Mouse (Mus musculus): ENCODE results near the gene Tmem88.

Tmem88 gene

GRCm38 (mm10) chr11:69382478-69383105 is 15.4 kb downstream of the Tmem88 start:
- in situ Hi-C loops (cut with MseI, MboI), result no loop called here

GRCm38 (mm10) chr11:69381356-69381755 is 16.7 kb downstream of the Tmem88 start:
- in situ Hi-C loops (cut with MseI, MboI), result no loop called here

- in situ Hi-C loops (cut with MseI, MboI), result no loop called here
These were observed 18.4 kb downstream of the Tmem88 start for GRCm38 (mm10) chr11:69379600-69379999.

GRCm38 (mm10) chr11:69377766-69378165 is 20.3 kb downstream of the Tmem88 start:
- in situ Hi-C loops (cut with MseI, MboI), result no loop called here

- in situ Hi-C loops (cut with MseI, MboI), result no loop called here
These were observed 22.4 kb downstream of the Tmem88 start for GRCm38 (mm10) chr11:69375646-69376045.

- in situ Hi-C loops (cut with MseI, MboI), result no loop called here
These were observed 24.6 kb downstream of the Tmem88 start for GRCm38 (mm10) chr11:69373223-69373965.

GRCm38 (mm10) chr11:69372780-69373170 is 25.3 kb downstream of the Tmem88 start:
- in situ Hi-C loops (cut with MseI, MboI), result no loop called here

GRCm38 (mm10) chr11:69372056-69372779 is 25.8 kb downstream of the Tmem88 start:
- in situ Hi-C loops (cut with MseI, MboI), result no loop called here

GRCm38 (mm10) chr11:69371601-69372000 is 26.4 kb downstream of the Tmem88 start:
- in situ Hi-C loops (cut with MseI, MboI), result no loop called here

- in situ Hi-C loops (cut with MseI, MboI), result no loop called here
These were observed 27.2 kb downstream of the Tmem88 start for GRCm38 (mm10) chr11:69370817-69371215.

- in situ Hi-C loops (cut with MseI, MboI), result no loop called here
These were observed 27.8 kb downstream of the Tmem88 start for GRCm38 (mm10) chr11:69369990-69370816.

- in situ Hi-C loops (cut with MseI, MboI), result no loop called here
These were observed 28.6 kb downstream of the Tmem88 start, which contains the start of gene Chd3 for GRCm38 (mm10) chr11:69369215-69369989. TSS of gene Chd3 (minus strand) at chr11:69369406.

GRCm38 (mm10) chr11:69368356-69369214 is 29.4 kb downstream of the Tmem88 start:
- in situ Hi-C loops (cut with MseI, MboI), result no loop called here

- in situ Hi-C loops (cut with MseI, MboI), result no loop called here
These were observed 30.2 kb downstream of the Tmem88 start for GRCm38 (mm10) chr11:69367616-69368355.

- in situ Hi-C loops (cut with MseI, MboI), result no loop called here
These were observed 31.0 kb downstream of the Tmem88 start for GRCm38 (mm10) chr11:69366855-69367615.

- in situ Hi-C loops (cut with MseI, MboI), result no loop called here
These were observed 31.7 kb downstream of the Tmem88 start for GRCm38 (mm10) chr11:69366157-69366854.

GRCm38 (mm10) chr11:69365722-69366121 is 32.3 kb downstream of the Tmem88 start:
- in situ Hi-C loops (cut with MseI, MboI), result no loop called here

GRCm38 (mm10) chr11:69364910-69365309 is 33.1 kb downstream of the Tmem88 start:
- in situ Hi-C loops (cut with MseI, MboI), result no loop called here
